Mouse (Mus musculus): ENCODE measurements at regions not wholly inside any gene's neighbourhood (a gene's known extent, or its start where the extent isn't known, plus 50 kb on each side); places are given as distances from the start of the nearest gene placed in this dataset.

- DNase-seq (ENCODE audit: low read depth): peak; percentile 54
Measured at GRCm38 (mm10) chr6:49637654-49638053, 184.9 kb upstream of the Npy start.

- DNase-seq (ENCODE audit: low read depth): peak; percentile 9
Measured at GRCm38 (mm10) chr6:49641256-49641655, 181.3 kb upstream of the Npy start.

GRCm38 (mm10) chr6:49654541-49655130, 167.9 kb upstream of the Npy start:
- DNase-seq (ENCODE audit: low read depth): no peak

GRCm38 (mm10) chr6:49655241-49655640, 167.3 kb upstream of the Npy start:
- DNase-seq (ENCODE audit: low read depth): no peak

- peak; percentile 81 for DNase-seq (ENCODE audit: low read depth)
Measured at GRCm38 (mm10) chr6:49656359-49657280, 165.9 kb upstream of the Npy start.

GRCm38 (mm10) chr6:49657988-49658387, 164.5 kb upstream of the Npy start:
- DNase-seq (ENCODE audit: low read depth): no peak

- DNase-seq (ENCODE audit: low read depth): no peak
Measured at GRCm38 (mm10) chr6:49670991-49671390, 151.5 kb upstream of the Npy start.

- DNase-seq (ENCODE audit: low read depth): no peak
Measured at GRCm38 (mm10) chr6:49671912-49672311, 150.6 kb upstream of the Npy start.

GRCm38 (mm10) chr6:49686776-49687175, 135.7 kb upstream of the Npy start:
- DNase-seq (ENCODE audit: low read depth): no peak

GRCm38 (mm10) chr6:49692032-49692539, 130.4 kb upstream of the Npy start:
- DNase-seq (ENCODE audit: low read depth): peak; percentile 6

GRCm38 (mm10) chr6:49694851-49695250, 127.7 kb upstream of the Npy start:
- DNase-seq (ENCODE audit: low read depth): no peak

GRCm38 (mm10) chr6:49696990-49697389, 125.5 kb upstream of the Npy start:
- no peak for DNase-seq (ENCODE audit: low read depth)

- no peak for DNase-seq (ENCODE audit: low read depth)
Measured at GRCm38 (mm10) chr6:49701453-49701852, 121.1 kb upstream of the Npy start.

- DNase-seq (ENCODE audit: low read depth): no peak
Measured at GRCm38 (mm10) chr6:49712980-49713379, 109.5 kb upstream of the Npy start.

- no peak for DNase-seq (ENCODE audit: low read depth)
Measured at GRCm38 (mm10) chr6:49716520-49716919, 106.0 kb upstream of the Npy start.

GRCm38 (mm10) chr6:49716945-49717344, 105.6 kb upstream of the Npy start:
- no peak for DNase-seq (ENCODE audit: low read depth)

GRCm38 (mm10) chr6:49733191-49733590, 89.3 kb upstream of the Npy start:
- DNase-seq (ENCODE audit: low read depth): no peak

- DNase-seq (ENCODE audit: low read depth): peak; percentile 7
Measured at GRCm38 (mm10) chr6:49743157-49743556, 79.4 kb upstream of the Npy start.

- no peak for DNase-seq (ENCODE audit: low read depth)
Measured at GRCm38 (mm10) chr6:49745301-49745700, 77.2 kb upstream of the Npy start.

- DNase-seq (ENCODE audit: low read depth): no peak
Measured at GRCm38 (mm10) chr6:49750544-49750943, 72.0 kb upstream of the Npy start.

GRCm38 (mm10) chr6:49759614-49760013, 62.9 kb upstream of the Npy start:
- no peak for DNase-seq (ENCODE audit: low read depth)

- DNase-seq (ENCODE audit: low read depth): peak; percentile 3
Measured at GRCm38 (mm10) chr6:49764746-49765145, 57.8 kb upstream of the Npy start.

Data from 416B (cell line).